Mouse (Mus musculus) kidney, adult 2 months (tissue): ENCODE data around the gene 1110012L19Rik. TPM values are rescaled to one million over a fixed set of nuclear protein-coding genes. Genes with fewer than 3 reads are reported as not detected.
A peak's percentile ranks its signal among the peaks of the same experiment; 100 is the strongest.
"Not testable (repeated sequence)": the region's sequence is repeated elsewhere in the genome, so short reads cannot be mapped to it uniquely, and the experiment has no call there.

Experiments used
- DNase-seq: peaks from one replicate; pipeline ENCODE4 v3.0.0; 2021
- H3K27ac ChIP-seq: fragments of 200-500 bp; 2 replicates; pipeline ENCODE4 v1.5.1; 2012; ENCODE audit warnings: low read depth, low read length, control low read depth, inconsistent platforms; ENCODE audit not compliant: insufficient read depth
- H3K27me3 ChIP-seq: fragments of 200-500 bp; replicated peaks from 2 replicates; pipeline ENCODE4 v1.6.1; 2012; ENCODE audit warnings: mild to moderate bottlenecking, moderate library complexity, low read length, inconsistent platforms; ENCODE audit not compliant: control insufficient read depth, insufficient read depth
- H3K36me3 ChIP-seq: fragments of 200-500 bp; 2 replicates; pipeline ENCODE4 v1.6.1; 2012; ENCODE audit warnings: mild to moderate bottlenecking, moderate library complexity, low read length, inconsistent platforms; ENCODE audit not compliant: control insufficient read depth, insufficient read depth
- H3K4me1 ChIP-seq: fragments of 200-500 bp; 2 replicates; pipeline ENCODE4 v1.6.1; 2011; ENCODE audit warnings: low read length; ENCODE audit not compliant: control insufficient read depth, insufficient read depth
- H3K4me3 ChIP-seq: fragments of 200-500 bp; 2 replicates; pipeline ENCODE4 v1.5.1; 2011; ENCODE audit warnings: mild to moderate bottlenecking, low read depth, low read length, control low read depth; ENCODE audit not compliant: insufficient read depth
- CTCF ChIP-seq: fragments of 200-500 bp; conservative IDR thresholded peaks from 2 replicates; pipeline ENCODE4 v1.5.1; 2011; ENCODE audit warnings: low read depth, mild to moderate bottlenecking, control low read depth, low read length, moderate library complexity, mixed read lengths; ENCODE audit not compliant: insufficient read depth, insufficient read length
- POLR2A ChIP-seq: fragments of 200-500 bp; IDR thresholded peaks from one replicate; pipeline ENCODE4 v1.6.1; 2011; ENCODE audit warnings: low read depth, low read length, control low read depth
- WGBS: fragments of 180-500 bp; shearing (Covaris S2); methylation state at CpG from one replicate; pipeline ENCODE4 v1.1.7; 2018; 5-methylcytosine and 5-hydroxymethylcytosine counted together
- polyA plus RNA-seq: library from polyadenylated mRNA; depleted of rRNA; stranded (reverse); fragments of >200 nt; gene quantifications from 2 replicates; pipeline ENCODE4 v1.2.3, GENCODE M21; 2012; rRNA removed

Gene 1110012L19Rik
- 9.2 and 12.3 TPM in 2 replicates for polyA plus RNA-seq

- DNase-seq = peak; percentile 91
- WGBS = under 1% methylated on average over 22 of the region's 22 CpGs
- no peaks in the 10 kb centered on the region for H3K27me3 ChIP-seq
These were observed at the start of gene 1110012L19Rik for GRCm38 (mm10) chrX:70385276-70385961. Gene 1110012L19Rik, plus strand, starts transcription at chrX:70385877.

DNA sequence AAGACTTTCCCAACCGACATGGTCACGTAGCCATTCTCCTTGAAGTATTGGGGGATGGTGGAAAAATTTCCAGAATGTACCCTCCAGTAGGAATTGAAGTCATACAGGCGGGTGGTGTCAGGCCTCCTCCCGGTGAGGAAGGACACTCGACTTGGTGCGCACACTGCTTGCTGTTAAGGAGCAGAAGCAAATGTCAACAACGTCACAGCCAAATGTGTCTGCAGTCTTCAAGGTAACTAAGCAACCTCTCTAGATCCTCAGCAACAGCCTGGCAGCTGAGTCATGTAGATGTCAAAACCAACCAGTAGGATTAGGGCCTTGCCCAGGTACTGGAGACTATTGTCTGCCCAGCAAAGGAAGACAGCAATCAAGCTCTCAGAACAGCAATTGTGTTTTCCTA, 22.7 kb upstream of the 1110012L19Rik start:
- WGBS = 86% methylated on average over 7 of the region's 7 CpGs

More at GRCm38 (mm10) chrX:70385276-70385961, at the start of gene 1110012L19Rik:
- Histone ChIP-seq H3K36me3 (no peaks in the 10 kb centered on the region), H3K27ac (peak within 1 kb of the TSS; percentile 98), H3K4me1 (peaks cover 4% of the 10 kb centered on the region; the same call in 1 of the 2 replicates), H3K4me3 (peak within 1 kb of the TSS; percentile 83)
- TF ChIP-seq CTCF (no peak), POLR2A (no peak)

DNA sequence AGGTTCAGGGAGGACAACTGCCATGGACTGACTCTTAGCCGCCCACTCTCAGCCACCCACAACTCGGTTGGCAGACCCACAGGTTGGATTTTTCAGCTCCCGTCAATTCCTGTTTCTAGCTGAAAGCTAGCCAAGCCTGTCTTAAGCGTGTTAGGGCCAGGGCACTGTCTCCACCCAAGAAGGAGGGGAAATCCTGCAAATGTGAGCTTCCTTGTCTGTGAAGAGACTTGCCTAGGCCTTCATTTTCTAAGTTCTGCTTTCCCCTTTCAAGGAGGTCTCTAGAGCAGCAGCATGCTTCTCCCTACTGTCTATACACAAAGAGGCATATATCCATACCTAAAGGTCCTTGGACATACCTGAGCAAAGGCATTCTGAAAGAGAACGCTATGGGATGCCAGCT, 22.2 kb upstream of the 1110012L19Rik start:
- Histone ChIP-seq H3K27ac (no peak overlapping the region), H3K4me1 (no peaks in the 10 kb centered on the region), H3K4me3 (no peak overlapping the region), H3K27me3 (no peaks in the 10 kb centered on the region), H3K36me3 (no peaks in the 10 kb centered on the region)
- 59% methylated on average over 5 of the region's 5 CpGs for WGBS
- TF ChIP-seq POLR2A (no peak), CTCF (no peak)
- peak; percentile 1 for DNase-seq

More for the DNA sequence above, 22.7 kb upstream of the 1110012L19Rik start:
- no peaks in the 10 kb centered on the region for H3K36me3 ChIP-seq
- no peak for TF ChIP-seq CTCF
- TF ChIP-seq POLR2A = no peak
- H3K4me1 ChIP-seq = no peaks in the 10 kb centered on the region
- H3K27ac ChIP-seq = no peak overlapping the region
- H3K27me3 ChIP-seq = no peaks in the 10 kb centered on the region
- no peak for DNase-seq
- no peak overlapping the region for H3K4me3 ChIP-seq

GRCm38 (mm10) chrX:70364202-70364601, 21.5 kb upstream of the 1110012L19Rik start:
- DNase-seq = no peak
- TF ChIP-seq CTCF = no peak
- TF ChIP-seq POLR2A = no peak
- 67% methylated on average over 1 of the region's 1 CpGs for WGBS
- Histone ChIP-seq H3K27me3 (no peaks in the 10 kb centered on the region), H3K36me3 (no peaks in the 10 kb centered on the region), H3K4me1 (no peaks in the 10 kb centered on the region), H3K4me3 (peak overlapping the region; percentile 76; the same call in 1 of the 2 replicates), H3K27ac (no peak overlapping the region)

- 5% methylated on average over 43 of the region's 45 CpGs for WGBS
- H3K27ac ChIP-seq = no peak within 1 kb of the TSS
- peak; percentile 93 for DNase-seq
These were observed 20.7 kb upstream of the 1110012L19Rik start, which contains the start of gene Ids for GRCm38 (mm10) chrX:70364661-70365613. Gene Ids, minus strand, starts transcription at chrX:70365084.

DNA sequence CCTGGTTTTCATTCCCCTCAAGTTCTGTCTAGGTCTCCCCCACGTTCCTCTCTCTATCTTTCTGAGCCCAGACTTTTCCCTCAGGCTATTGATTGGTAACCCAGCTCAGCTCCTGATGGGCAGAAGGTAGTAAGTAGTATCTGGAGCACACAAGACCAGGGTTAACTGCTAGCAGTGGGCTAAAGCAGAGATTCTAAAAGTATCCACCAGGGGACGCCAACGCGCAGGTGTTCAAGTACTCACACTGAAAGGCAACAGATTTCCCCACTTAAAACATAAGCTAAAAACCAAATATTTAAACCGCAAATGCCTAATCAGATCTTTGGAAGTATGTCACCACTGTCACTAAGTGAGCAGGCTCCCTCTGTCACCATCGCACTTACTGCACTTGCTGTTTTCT, 15.9 kb upstream of the 1110012L19Rik start:
- not testable (repeated sequence) for H3K36me3 ChIP-seq
- WGBS = 30% methylated on average over 1 of the region's 6 CpGs

More at GRCm38 (mm10) chrX:70364661-70365613, 20.7 kb upstream of the 1110012L19Rik start, which contains the start of gene Ids:
- Histone ChIP-seq H3K4me1 (no peaks in the 10 kb centered on the region), H3K27me3 (no peaks in the 10 kb centered on the region), H3K4me3 (peak within 1 kb of the TSS; percentile 76), H3K36me3 (no peaks in the 10 kb centered on the region)
- no peak for TF ChIP-seq CTCF

More for the DNA sequence above, 15.9 kb upstream of the 1110012L19Rik start:
- H3K4me1 ChIP-seq, DNase-seq, H3K27me3 ChIP-seq, H3K4me3 ChIP-seq, H3K27ac ChIP-seq: not testable (repeated sequence)
